Mouse (Mus musculus) stomach, postnatal 0 days (tissue): ENCODE results near the gene Cdh23. TPM values are rescaled to one million over a fixed set of nuclear protein-coding genes. Genes with fewer than 3 reads are reported as not detected.

Experiments
- ATAC-seq: fragments of 200-750 bp; cut with Nextera tagmentation; 2 replicates; pipeline ENCODE4 v1.8.0; 2017; ENCODE audit not compliant: low FRiP score, low TSS enrichment
- DNase-seq: peaks from one replicate; pipeline ENCODE4 v3.0.0-alpha.2; 2016; ENCODE audit warnings: low spot score
- H3K27ac ChIP-seq: fragments of 300-500 bp; sonication (generic); replicated peaks from 2 replicates; pipeline ENCODE4 v1.5.1; 2014; ENCODE audit warnings: mild to moderate bottlenecking, control low read depth
- H3K27me3 ChIP-seq: fragments of 300-500 bp; sonication (generic); 2 replicates; pipeline ENCODE4 v1.6.1; 2014; ENCODE audit warnings: low read length; ENCODE audit not compliant: control insufficient read depth, insufficient read depth
- H3K36me3 ChIP-seq: fragments of 300-500 bp; sonication (generic); 2 replicates; pipeline ENCODE4 v1.6.1; 2014; ENCODE audit warnings: low read length, mixed read lengths; ENCODE audit not compliant: control insufficient read depth, insufficient read depth
- H3K4me1 ChIP-seq: fragments of 300-500 bp; sonication (generic); replicated peaks from 2 replicates; pipeline ENCODE4 v1.6.1; 2014; ENCODE audit warnings: antibody characterized with exemption; ENCODE audit not compliant: control insufficient read depth, insufficient read depth
- H3K4me2 ChIP-seq: fragments of 300-500 bp; sonication (generic); replicated peaks from 2 replicates; pipeline ENCODE4 v1.6.1; 2014; ENCODE audit warnings: low read depth, mild to moderate bottlenecking, control low read depth, moderate library complexity
- H3K4me3 ChIP-seq: fragments of 300-500 bp; sonication (generic); 2 replicates; pipeline ENCODE4 v1.5.1; 2014; ENCODE audit warnings: low read depth, low read length, control low read depth
- H3K9ac ChIP-seq: fragments of 300-500 bp; sonication (generic); 2 replicates; pipeline ENCODE4 v1.6.1; 2014; ENCODE audit warnings: mild to moderate bottlenecking, low read length, control low read depth, mixed read lengths
- H3K9me3 ChIP-seq: fragments of 300-500 bp; sonication (generic); 2 replicates; pipeline ENCODE4 v1.6.1; 2016; ENCODE audit warnings: low read length; ENCODE audit not compliant: control insufficient read depth
- CTCF ChIP-seq: IDR thresholded peaks from 2 replicates; pipeline ENCODE4 v1.5.1; 2016; ENCODE audit warnings: antibody characterized with exemption, low read depth, mild to moderate bottlenecking, moderate library complexity
- EP300 ChIP-seq: optimal IDR thresholded peaks from 2 replicates; pipeline ENCODE3; 2016; ENCODE audit warnings: antibody characterized with exemption
- WGBS: fragments of 180-500 bp; shearing (Covaris S2); extraction: QIAGEN DNeasy Blood & Tissue Kit; methylation state at CpG from one replicate; pipeline ENCODE4 v1.1.7; 2014; 5-methylcytosine and 5-hydroxymethylcytosine counted together
- polyA plus RNA-seq: library from polyadenylated mRNA; unstranded; fragments of >200 nt; fragmentation: Nextera tagmentation; extraction: Ambion mirVana; gene quantifications from 2 replicates; pipeline ENCODE4 v1.2.1, GENCODE M21; 2015

Cdh23 gene
- polyA plus RNA-seq, 1 experiment from 2014 or later, result 0.18 TPM

GRCm38 (mm10) chr10:60626086-60626485 is 70.2 kb downstream of the Cdh23 start:
- no peak for ATAC-seq
- H3K9ac ChIP-seq, result no peak overlapping the region
- no peaks in the 10 kb centered on the region for H3K4me1 ChIP-seq
- H3K9me3 ChIP-seq, result peaks cover 5% of the 10 kb centered on the region; the same call in 1 of the 2 replicates
- no peak overlapping the region for H3K4me3 ChIP-seq
- H3K27ac ChIP-seq, result no peak overlapping the region
- no peak overlapping the region for H3K4me2 ChIP-seq
- DNase-seq, result no peak
- no peaks in the 10 kb centered on the region for H3K27me3 ChIP-seq
- no peaks in the 10 kb centered on the region for H3K36me3 ChIP-seq
- TF ChIP-seq CTCF, result no peak
- TF ChIP-seq EP300, result no peak
- 66% methylated on average over 5 of the region's 5 CpGs for WGBS

GRCm38 (mm10) chr10:60625511-60625910 is 70.8 kb downstream of the Cdh23 start:
- Histone ChIP-seq H3K4me1 (no peaks in the 10 kb centered on the region), H3K9ac (no peak overlapping the region), H3K36me3 (no peaks in the 10 kb centered on the region), H3K27me3 (no peaks in the 10 kb centered on the region), H3K4me3 (no peak overlapping the region), H3K9me3 (peaks cover 5% of the 10 kb centered on the region; the same call in 1 of the 2 replicates), H3K27ac (no peak overlapping the region), H3K4me2 (no peak overlapping the region)
- DNase-seq, result no peak
- TF ChIP-seq EP300 (no peak), CTCF (no peak)
- no peak for ATAC-seq
- WGBS, result 55% methylated on average over 3 of the region's 3 CpGs

- no peak overlapping the region for H3K4me2 ChIP-seq
- WGBS, result 50% methylated on average over 3 of the region's 3 CpGs
- no peak for ATAC-seq
- H3K27ac ChIP-seq, result no peak overlapping the region
- H3K4me1 ChIP-seq, result no peaks in the 10 kb centered on the region
- H3K9ac ChIP-seq, result no peak overlapping the region
- TF ChIP-seq EP300, result no peak
- no peak for TF ChIP-seq CTCF
- H3K36me3 ChIP-seq, result no peaks in the 10 kb centered on the region
- no peak for DNase-seq
- no peak overlapping the region for H3K4me3 ChIP-seq
- no peaks in the 10 kb centered on the region for H3K27me3 ChIP-seq
- H3K9me3 ChIP-seq, result peaks cover 5% of the 10 kb centered on the region; the same call in 1 of the 2 replicates
Observed at GRCm38 (mm10) chr10:60624945-60625344, 71.3 kb downstream of the Cdh23 start.

GRCm38 (mm10) chr10:60624217-60624708 is 72.0 kb downstream of the Cdh23 start:
- Histone ChIP-seq H3K9ac (no peak overlapping the region), H3K27me3 (no peaks in the 10 kb centered on the region), H3K27ac (no peak overlapping the region), H3K4me2 (no peak overlapping the region), H3K36me3 (no peaks in the 10 kb centered on the region), H3K9me3 (peaks cover 1% of the 10 kb centered on the region; the same call in 1 of the 2 replicates), H3K4me3 (no peak overlapping the region), H3K4me1 (no peaks in the 10 kb centered on the region)
- TF ChIP-seq EP300, result no peak
- ATAC-seq (no peak), DNase-seq (no peak)
- WGBS, result 39% methylated on average over 14 of the region's 14 CpGs

- no peak for ATAC-seq
- no peak overlapping the region for H3K27ac ChIP-seq
- H3K27me3 ChIP-seq, result no peaks in the 10 kb centered on the region
- no peaks in the 10 kb centered on the region for H3K9me3 ChIP-seq
- H3K4me3 ChIP-seq, result no peak overlapping the region
- no peak overlapping the region for H3K4me2 ChIP-seq
- 38% methylated on average over 12 of the region's 12 CpGs for WGBS
- H3K9ac ChIP-seq, result no peak overlapping the region
- H3K36me3 ChIP-seq, result no peaks in the 10 kb centered on the region
- no peaks in the 10 kb centered on the region for H3K4me1 ChIP-seq
- no peak for TF ChIP-seq CTCF
- TF ChIP-seq EP300, result no peak
- DNase-seq, result no peak
Observed at GRCm38 (mm10) chr10:60622836-60623235, 73.5 kb downstream of the Cdh23 start.

- H3K27me3 ChIP-seq, result no peaks in the 10 kb centered on the region
- H3K4me2 ChIP-seq, result no peak overlapping the region
- H3K4me3 ChIP-seq, result no peak overlapping the region
- no peaks in the 10 kb centered on the region for H3K9me3 ChIP-seq
- no peak for ATAC-seq
- WGBS, result 86% methylated on average over 8 of the region's 8 CpGs
- H3K4me1 ChIP-seq, result no peaks in the 10 kb centered on the region
- TF ChIP-seq CTCF (no peak; the same call in 1 of the 2 replicates), EP300 (no peak)
- H3K36me3 ChIP-seq, result no peaks in the 10 kb centered on the region
- no peak overlapping the region for H3K27ac ChIP-seq
- no peak for DNase-seq
- no peak overlapping the region for H3K9ac ChIP-seq
Observed at GRCm38 (mm10) chr10:60621470-60622170, 74.7 kb downstream of the Cdh23 start.
